Mouse (Mus musculus): ENCODE results near the gene Grm5. TPM values are rescaled to one million over a fixed set of nuclear protein-coding genes. Genes with fewer than 3 reads are reported as not detected.

Gene Grm5
- polyA plus RNA-seq, 1 experiment from 2014 or later: not detected

DNA sequence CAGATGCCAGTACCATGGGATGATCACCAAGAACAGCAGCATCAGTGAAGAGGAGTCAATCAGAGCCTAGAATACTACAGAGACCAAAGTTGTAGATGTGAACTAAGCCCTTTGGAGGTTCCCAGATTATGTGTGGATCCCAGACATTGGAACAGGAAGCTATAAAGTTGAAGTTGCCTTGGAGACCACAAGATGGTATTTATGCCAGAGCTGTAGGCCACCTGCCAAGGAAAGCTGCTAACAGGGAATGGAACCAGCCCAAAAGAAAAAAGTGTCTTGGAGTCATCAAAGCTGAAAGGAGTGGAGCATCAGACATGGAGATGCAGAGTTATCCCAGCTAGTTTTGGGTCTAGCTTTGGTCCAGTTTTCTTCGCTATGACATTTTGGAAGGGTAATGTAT is 366.2 kb downstream of the Grm5 start:
- Histone ChIP-seq H3K27ac (no peak overlapping the region), H3K27me3 (ENCODE audit: low read depth, poor library complexity, severe bottlenecking) (no peaks in the 10 kb centered on the region), H3K36me3 (no peaks in the 10 kb centered on the region), H3K4me1 (no peaks in the 10 kb centered on the region), H3K4me3 (no peak overlapping the region), H3K9me3 (replicated peaks) (no peaks in the 10 kb centered on the region)
- 92% methylated on average over 1 of the region's 1 CpGs for WGBS
- no peak for DNase-seq (ENCODE audit: low spot score)

DNA sequence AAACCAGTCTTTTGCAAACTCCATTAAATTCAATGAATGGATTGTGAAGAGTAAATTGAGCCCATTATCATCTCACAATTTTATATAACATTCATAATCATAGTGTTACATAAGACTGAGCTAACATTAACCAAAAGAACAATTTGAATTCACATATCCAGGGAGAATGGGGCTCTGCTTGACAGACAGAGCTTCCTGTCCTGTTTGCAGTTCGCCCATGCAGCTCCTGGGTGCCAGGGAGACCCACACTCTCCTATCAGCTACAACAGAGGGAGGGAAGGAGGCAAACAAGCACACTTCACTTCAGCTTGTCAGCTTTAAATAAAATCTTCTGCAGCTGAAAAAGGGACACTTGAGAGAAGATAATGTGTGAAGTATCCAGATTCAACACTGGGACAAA is 389.2 kb downstream of the Grm5 start:
- no peak overlapping the region for H3K27ac ChIP-seq
- 39% methylated on average over 1 of the region's 1 CpGs for WGBS
- no peak for DNase-seq (ENCODE audit: low spot score)
- no peaks in the 10 kb centered on the region for H3K4me1 ChIP-seq
- H3K9me3 ChIP-seq (replicated peaks): no peaks in the 10 kb centered on the region
- no peaks in the 10 kb centered on the region for H3K27me3 ChIP-seq (ENCODE audit: low read depth, poor library complexity, severe bottlenecking)
- H3K4me3 ChIP-seq: no peak overlapping the region
- H3K36me3 ChIP-seq: no peaks in the 10 kb centered on the region

DNA sequence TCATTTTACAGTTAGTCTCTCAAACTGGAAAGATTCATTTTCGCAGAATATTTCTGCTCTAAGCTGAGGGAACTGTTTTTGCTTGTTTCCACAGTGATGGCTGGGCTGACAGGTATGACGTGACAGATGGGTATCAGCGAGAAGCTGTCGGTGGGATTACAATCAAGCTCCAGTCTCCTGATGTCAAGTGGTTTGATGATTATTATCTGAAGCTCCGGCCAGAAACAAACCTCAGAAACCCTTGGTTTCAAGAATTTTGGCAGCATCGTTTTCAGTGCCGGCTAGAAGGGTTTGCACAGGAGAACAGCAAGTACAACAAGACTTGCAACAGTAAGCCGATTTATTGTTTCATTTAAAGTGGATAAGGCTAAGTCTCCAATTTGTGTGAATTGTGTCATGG is 391.1 kb downstream of the Grm5 start:
- Histone ChIP-seq H3K9me3 (replicated peaks) (no peaks in the 10 kb centered on the region), H3K4me3 (no peak overlapping the region), H3K4me1 (no peaks in the 10 kb centered on the region), H3K27me3 (ENCODE audit: low read depth, poor library complexity, severe bottlenecking) (no peaks in the 10 kb centered on the region), H3K36me3 (no peaks in the 10 kb centered on the region), H3K27ac (no peak overlapping the region)
- DNase-seq (ENCODE audit: low spot score): no peak
- WGBS: 86% methylated on average over 8 of the region's 8 CpGs

DNA sequence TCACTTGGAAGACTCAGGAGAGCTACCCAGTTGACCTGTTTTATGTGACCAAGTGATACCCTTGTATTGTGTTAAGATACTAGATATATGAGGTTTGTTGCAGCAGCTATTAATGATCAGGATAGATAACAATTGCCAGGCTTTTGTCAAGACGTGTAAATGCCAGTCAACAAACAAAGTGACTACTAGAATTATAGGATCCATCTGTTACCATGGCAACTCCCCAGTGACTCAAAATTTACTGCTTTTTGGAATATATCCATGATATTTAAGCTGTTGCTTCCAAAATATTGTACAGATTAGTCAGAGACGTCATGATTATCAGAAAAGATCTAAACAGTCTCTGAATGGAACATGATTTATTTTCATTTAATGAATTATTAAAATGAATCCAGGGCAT is 399.5 kb downstream of the Grm5 start:
- H3K36me3 ChIP-seq: no peaks in the 10 kb centered on the region
- H3K4me3 ChIP-seq: no peak overlapping the region
- no peaks in the 10 kb centered on the region for H3K27me3 ChIP-seq (ENCODE audit: low read depth, poor library complexity, severe bottlenecking)
- no peaks in the 10 kb centered on the region for H3K4me1 ChIP-seq
- DNase-seq (ENCODE audit: low spot score): no peak
- 80% methylated on average over 2 of the region's 2 CpGs for WGBS
- H3K27ac ChIP-seq: no peak overlapping the region
- H3K9me3 ChIP-seq (replicated peaks): no peaks in the 10 kb centered on the region

DNA sequence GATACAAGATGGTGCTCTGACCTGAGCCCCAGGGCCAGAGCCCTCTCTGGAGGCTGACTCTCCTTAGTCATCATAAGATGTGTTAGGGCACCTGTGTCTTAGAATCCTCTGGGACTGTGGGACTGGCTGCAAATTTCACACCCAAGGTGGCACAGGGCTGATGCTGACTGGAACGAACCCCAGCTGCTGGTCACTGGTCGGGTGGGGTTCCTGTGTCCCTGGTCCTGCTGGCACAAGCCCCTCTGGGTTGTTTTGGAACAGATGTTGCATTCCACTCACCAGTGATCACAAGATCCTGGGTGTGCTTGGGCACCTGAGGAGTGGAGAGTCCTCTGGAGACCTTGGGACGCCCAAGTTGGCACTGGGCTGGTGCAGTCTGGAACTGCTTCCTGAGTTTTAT is 430.5 kb downstream of the Grm5 start:
- Histone ChIP-seq H3K4me1 (no peaks in the 10 kb centered on the region), H3K4me3 (no peak overlapping the region), H3K9me3 (replicated peaks) (no peaks in the 10 kb centered on the region), H3K27me3 (ENCODE audit: low read depth, poor library complexity, severe bottlenecking) (no peaks in the 10 kb centered on the region), H3K27ac (no peak overlapping the region), H3K36me3 (no peaks in the 10 kb centered on the region)
- WGBS: 87% methylated on average over 3 of the region's 3 CpGs
- no peak for DNase-seq (ENCODE audit: low spot score)

DNA sequence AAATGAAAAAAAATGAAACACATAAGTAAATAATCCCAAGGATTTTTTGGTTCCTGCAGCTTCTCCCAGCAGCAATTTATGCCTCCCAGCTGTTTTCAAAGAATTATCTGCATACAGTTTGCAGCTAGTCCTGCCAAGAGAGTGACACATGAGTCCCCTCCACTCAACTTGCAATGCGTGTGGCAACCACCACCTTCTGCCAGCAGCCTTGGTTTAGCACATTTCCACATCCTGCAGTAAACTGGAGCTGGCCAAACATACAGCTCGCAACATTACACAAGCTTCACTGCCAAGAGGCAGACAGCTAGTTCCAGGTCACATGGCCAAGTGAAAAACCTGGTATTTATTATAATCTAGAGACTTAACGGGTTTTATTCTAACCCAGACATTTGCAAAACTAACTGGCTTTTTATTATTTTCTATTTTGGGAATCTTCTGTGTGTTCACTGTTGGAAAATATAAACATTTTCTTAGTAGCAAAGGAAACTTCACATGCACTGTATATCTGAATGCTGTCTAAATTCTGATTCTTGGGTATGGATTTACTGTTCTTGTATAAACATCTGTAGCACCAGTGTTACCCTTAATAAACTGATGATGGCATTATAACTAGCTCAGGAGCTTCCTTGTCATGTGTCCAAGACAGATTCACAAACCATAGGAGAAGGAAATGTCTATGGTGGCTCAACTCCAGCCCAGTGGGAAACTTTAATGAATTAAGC is 443.6 kb downstream of the Grm5 start:
- Histone ChIP-seq H3K36me3 (no peaks in the 10 kb centered on the region), H3K27ac (no peak overlapping the region), H3K4me1 (no peaks in the 10 kb centered on the region), H3K9me3 (replicated peaks) (no peaks in the 10 kb centered on the region), H3K27me3 (ENCODE audit: low read depth, poor library complexity, severe bottlenecking) (no peaks in the 10 kb centered on the region), H3K4me3 (no peak overlapping the region)
- DNase-seq (ENCODE audit: low spot score): no peak
- 77% methylated on average over 3 of the region's 3 CpGs for WGBS

DNA sequence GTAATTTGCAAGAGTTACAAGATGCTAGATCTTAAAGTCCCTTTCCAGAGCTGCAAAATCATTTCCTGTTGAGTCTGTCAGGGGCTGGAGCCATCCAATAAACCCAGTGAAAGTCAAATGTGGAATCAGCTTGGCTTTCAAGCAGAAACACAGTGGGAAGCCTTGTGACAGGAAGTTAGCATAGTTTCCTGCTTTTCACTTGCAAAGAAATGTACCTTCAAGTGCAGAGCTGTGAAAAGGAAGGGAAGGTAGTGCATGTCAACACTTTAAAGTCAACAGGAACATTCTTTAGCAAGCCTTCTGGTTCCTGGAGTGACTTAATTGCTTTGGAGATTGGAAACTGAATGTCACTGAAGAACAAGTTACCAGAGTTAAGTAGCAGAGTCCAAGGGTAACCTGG is 463.4 kb downstream of the Grm5 start:
- no peak for DNase-seq (ENCODE audit: low spot score)
- Histone ChIP-seq H3K27ac (no peak overlapping the region), H3K36me3 (no peaks in the 10 kb centered on the region)

DNA sequence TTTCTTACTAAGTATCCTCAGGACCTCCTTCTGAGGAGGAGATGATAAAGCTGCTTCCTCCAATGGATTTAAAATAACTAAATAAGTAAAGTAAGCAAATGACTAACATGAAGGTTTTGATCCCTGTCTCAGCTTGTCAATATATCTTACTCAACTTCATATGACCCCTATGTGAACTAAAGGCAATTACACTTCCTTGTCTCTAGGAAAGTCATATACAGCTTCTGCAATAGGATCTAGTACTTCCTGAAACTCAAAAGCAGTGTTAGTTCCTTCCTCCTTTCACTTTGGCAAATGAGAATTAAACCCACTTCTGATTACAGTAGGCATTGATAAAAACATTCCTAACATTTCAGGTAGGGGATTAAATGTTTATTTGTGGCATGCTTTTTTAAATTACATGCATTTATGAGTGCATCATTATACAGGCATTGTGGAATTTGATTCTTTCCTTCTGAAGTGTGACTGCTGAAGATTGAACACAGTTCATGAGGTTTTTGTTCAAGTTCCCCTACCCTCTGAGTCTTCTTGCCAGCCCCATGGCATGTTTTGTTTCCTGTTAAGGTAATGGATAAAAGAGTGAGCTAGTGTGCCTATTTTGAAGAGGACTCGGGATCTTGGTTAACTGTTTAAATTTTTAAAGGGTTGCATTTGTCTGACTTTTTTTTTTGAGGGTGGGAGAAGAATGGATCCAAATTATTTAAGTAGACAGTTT is 470.4 kb downstream of the Grm5 start:
- Histone ChIP-seq H3K27me3 (ENCODE audit: low read depth, poor library complexity, severe bottlenecking) (no peaks in the 10 kb centered on the region), H3K36me3 (no peaks in the 10 kb centered on the region), H3K4me3 (no peak overlapping the region), H3K4me1 (no peaks in the 10 kb centered on the region), H3K9me3 (replicated peaks) (no peaks in the 10 kb centered on the region), H3K27ac (no peak overlapping the region)
- DNase-seq (ENCODE audit: low spot score): no peak
- WGBS: 66% methylated on average over 1 of the region's 1 CpGs

More for the DNA sequence above, 463.4 kb downstream of the Grm5 start:
- no peak overlapping the region for H3K4me3 ChIP-seq
- no peaks in the 10 kb centered on the region for H3K9me3 ChIP-seq (replicated peaks)
- no peaks in the 10 kb centered on the region for H3K27me3 ChIP-seq (ENCODE audit: low read depth, poor library complexity, severe bottlenecking)
- no peaks in the 10 kb centered on the region for H3K4me1 ChIP-seq

DNA sequence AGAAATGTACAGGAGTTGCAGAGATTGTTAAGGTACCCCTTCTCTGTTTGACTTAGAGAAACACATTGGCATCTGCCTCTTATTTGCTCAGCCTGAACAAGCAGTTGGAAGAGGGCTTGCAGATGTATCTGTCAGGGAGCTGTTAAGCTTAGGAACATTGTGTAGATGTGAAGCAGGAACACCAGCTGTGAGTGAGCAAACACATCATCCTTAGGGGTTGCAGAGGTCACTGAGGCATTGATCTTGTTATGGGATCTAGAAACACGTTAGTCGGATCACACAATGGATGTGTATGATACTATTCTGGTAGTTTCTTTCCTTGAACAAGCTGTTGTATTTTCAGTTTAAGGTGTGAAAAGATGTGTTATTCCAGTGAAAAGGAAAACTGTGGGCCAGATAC is 472.5 kb downstream of the Grm5 start:
- Histone ChIP-seq H3K4me3 (no peak overlapping the region), H3K27me3 (ENCODE audit: low read depth, poor library complexity, severe bottlenecking) (no peaks in the 10 kb centered on the region), H3K4me1 (no peaks in the 10 kb centered on the region), H3K27ac (no peak overlapping the region), H3K36me3 (no peaks in the 10 kb centered on the region), H3K9me3 (replicated peaks) (no peaks in the 10 kb centered on the region)
- 61% methylated on average over 2 of the region's 2 CpGs for WGBS
- DNase-seq (ENCODE audit: low spot score): no peak

DNA sequence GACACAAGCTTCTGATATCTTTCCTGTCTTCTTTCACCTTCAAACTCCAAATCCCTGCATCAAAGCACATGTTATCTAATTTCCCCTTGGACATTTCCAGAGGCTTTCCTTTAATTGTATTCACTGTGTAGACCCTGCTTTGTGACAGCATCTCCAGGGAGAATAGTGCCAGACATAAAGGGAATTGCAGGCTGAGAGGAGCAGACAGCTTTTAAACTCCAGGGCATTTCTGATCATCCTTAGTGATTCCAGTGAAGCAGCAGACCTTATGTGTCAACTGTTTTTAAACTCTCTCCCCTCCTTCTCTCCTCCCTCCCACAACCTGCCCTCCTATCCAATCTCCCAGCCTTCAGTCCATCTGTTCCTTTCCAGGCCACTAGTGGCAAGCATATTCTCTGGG is 507.1 kb downstream of the Grm5 start:
- no peak for DNase-seq (ENCODE audit: low spot score)
- Histone ChIP-seq H3K27me3 (ENCODE audit: low read depth, poor library complexity, severe bottlenecking) (no peaks in the 10 kb centered on the region), H3K27ac (no peak overlapping the region), H3K9me3 (replicated peaks) (no peaks in the 10 kb centered on the region; the same call in 1 of the 2 replicates), H3K4me1 (no peaks in the 10 kb centered on the region), H3K36me3 (no peaks in the 10 kb centered on the region), H3K4me3 (no peak overlapping the region)

DNA sequence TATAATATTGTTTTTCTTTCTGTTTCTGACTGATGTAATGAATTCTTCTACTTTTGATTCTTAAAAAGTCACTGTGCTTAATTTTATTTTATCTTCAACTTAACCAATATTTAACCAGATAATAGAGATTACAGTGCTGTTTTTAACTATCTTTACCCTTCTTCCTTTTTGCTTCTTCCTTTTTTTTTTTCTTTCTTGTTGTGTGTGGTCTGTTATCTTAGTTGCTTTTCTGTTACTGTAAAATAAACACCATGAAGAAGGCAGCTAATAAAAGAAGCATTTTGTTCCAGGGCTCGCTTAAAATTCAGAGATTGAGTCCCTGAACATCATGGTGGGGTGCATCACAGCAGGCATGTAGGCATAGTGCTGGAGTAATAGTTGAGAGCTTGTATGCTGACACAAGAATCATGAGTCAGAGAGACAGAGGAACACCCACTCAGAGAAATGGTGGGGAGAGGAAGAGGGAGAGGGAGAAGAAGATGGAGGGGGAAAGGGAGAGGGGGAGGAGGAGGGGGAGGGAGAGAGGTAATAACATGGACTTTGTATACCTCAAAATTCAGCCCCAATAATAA is 512.7 kb downstream of the Grm5 start:
- Histone ChIP-seq H3K36me3 (no peaks in the 10 kb centered on the region), H3K4me1 (no peaks in the 10 kb centered on the region), H3K9me3 (replicated peaks) (no peaks in the 10 kb centered on the region), H3K4me3 (no peak overlapping the region), H3K27ac (no peak overlapping the region), H3K27me3 (ENCODE audit: low read depth, poor library complexity, severe bottlenecking) (no peaks in the 10 kb centered on the region)
- no peak for DNase-seq (ENCODE audit: low spot score)
- 45% methylated on average over 1 of the region's 1 CpGs for whole genome bisulfite sequencing

DNA sequence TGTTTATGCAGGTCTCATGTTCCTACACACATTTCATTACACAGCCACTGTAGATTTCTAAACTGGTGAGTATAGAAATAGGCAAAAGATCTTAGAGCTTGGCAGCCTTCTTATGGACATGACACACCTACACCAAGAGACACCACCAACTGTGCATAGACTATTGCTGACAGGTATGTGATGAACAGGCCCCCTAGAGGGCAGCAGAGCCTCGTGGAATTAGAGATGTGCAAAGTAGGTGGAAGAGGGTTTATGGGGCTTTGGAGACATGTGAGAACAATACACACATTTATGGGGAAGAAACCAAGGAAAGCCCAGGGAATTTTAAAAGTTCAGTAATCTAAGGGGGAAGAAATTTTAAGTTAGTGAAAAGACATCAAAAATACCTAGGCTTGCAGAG is 513.7 kb downstream of the Grm5 start:
- Histone ChIP-seq H3K27ac (no peak overlapping the region), H3K36me3 (no peaks in the 10 kb centered on the region), H3K4me1 (no peaks in the 10 kb centered on the region), H3K9me3 (replicated peaks) (no peaks in the 10 kb centered on the region), H3K4me3 (no peak overlapping the region), H3K27me3 (ENCODE audit: low read depth, poor library complexity, severe bottlenecking) (no peaks in the 10 kb centered on the region)
- peak; percentile 63 for DNase-seq (ENCODE audit: low spot score)
- 6% methylated on average over 1 of the region's 1 CpGs for WGBS

DNA sequence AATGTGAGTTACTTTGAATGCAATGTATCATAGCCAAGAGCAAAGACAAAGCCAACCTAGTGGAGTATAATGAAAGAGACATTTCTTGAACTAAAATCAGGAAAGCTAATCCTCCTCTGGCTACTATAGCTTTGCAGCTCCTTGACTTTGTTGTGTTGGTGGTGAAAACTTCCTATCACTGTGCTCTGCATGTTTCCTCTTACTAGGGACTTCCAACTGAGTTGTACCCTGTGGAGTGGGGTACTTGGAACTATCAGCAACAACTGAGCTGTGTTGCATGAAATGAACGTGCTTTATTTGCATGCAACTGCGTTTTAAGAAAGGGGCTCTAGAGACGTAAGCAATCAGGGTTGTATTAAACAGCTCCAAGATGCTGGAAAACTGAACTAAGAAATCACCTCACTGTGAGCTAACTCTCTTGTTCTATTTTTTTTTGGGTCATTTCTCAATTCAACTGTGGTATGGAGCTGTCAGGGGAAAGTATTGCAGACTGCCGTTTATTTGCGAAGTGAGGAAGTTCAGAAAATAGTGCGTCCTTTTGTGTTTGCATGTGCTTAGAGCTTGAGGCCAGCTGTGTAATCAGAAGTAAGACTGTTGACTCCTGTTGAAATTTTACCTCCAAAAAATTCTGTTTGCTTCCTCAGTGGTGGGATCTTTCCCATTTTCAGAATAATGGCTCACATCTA is 532.9 kb downstream of the Grm5 start:
- no peak overlapping the region for H3K4me3 ChIP-seq
- H3K9me3 ChIP-seq (replicated peaks): no peaks in the 10 kb centered on the region
- no peaks in the 10 kb centered on the region for H3K4me1 ChIP-seq
- no peaks in the 10 kb centered on the region for H3K27me3 ChIP-seq (ENCODE audit: low read depth, poor library complexity, severe bottlenecking)
- H3K36me3 ChIP-seq: no peaks in the 10 kb centered on the region
- WGBS: 90% methylated on average over 6 of the region's 6 CpGs
- DNase-seq (ENCODE audit: low spot score): no peak
- no peak overlapping the region for H3K27ac ChIP-seq

All from limb, embryonic 10.5 days (tissue).